Mouse (Mus musculus): ENCODE results near the gene Tk1. TPM values are rescaled to one million over a fixed set of nuclear protein-coding genes. Genes with fewer than 3 reads are reported as not detected.

Gene Tk1
- polyA plus RNA-seq, 1 experiment from 2014 or later: 120 TPM

- Histone ChIP-seq H3K9me3 (replicated peaks; ENCODE audit: control insufficient read depth, low read length) (no peaks in the 10 kb centered on the region), H3K36me3 (ENCODE audit: control insufficient read depth, insufficient read depth, low read length) (no peaks in the 10 kb centered on the region), H3K27ac (ENCODE audit: low read length) (peak overlapping the region; percentile 94), H3K4me2 (ENCODE audit: low read depth, low read length) (no peak overlapping the region; the same call in 1 of the 2 replicates), H3K4me3 (replicated peaks; ENCODE audit: low read length) (no peak overlapping the region), H3K9ac (ENCODE audit: low read length) (peak overlapping the region; percentile 40), H3K4me1 (ENCODE audit: control insufficient read depth, insufficient read depth, low read length) (peaks cover 70% of the 10 kb centered on the region), H3K27me3 (ENCODE audit: control insufficient read depth, insufficient read depth, low read length) (no peaks in the 10 kb centered on the region)
- ATAC-seq (ENCODE audit: insufficient read depth, low FRiP score): no peak
- WGBS: 58% methylated on average over 18 of the region's 18 CpGs
Observed at GRCm38 (mm10) chr11:117828149-117828887, 2.4 kb upstream of the Tk1 start.

DNA sequence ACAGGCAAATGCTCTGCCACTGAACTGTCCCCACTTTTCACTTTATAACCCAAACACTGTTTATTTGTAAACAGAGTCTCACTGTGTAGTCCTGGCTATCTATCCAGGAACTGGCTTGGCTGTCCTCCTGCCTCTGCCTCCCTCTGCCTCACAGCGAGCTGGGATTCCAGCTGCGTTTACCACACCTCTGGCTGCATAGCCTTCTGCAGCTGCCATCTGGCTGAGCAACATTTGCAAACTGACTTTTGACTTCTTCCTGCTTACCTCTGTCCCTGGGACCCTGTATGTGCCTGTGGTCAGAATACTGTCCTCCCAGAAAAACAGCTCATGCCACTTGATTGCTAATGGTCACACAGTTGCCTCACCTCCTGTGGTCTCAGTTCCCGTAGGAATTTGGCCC, 1.5 kb upstream of the Tk1 start:
- Histone ChIP-seq H3K27me3 (ENCODE audit: control insufficient read depth, insufficient read depth, low read length) (no peaks in the 10 kb centered on the region), H3K4me3 (replicated peaks; ENCODE audit: low read length) (no peak overlapping the region), H3K4me1 (ENCODE audit: control insufficient read depth, insufficient read depth, low read length) (peaks cover 77% of the 10 kb centered on the region), H3K9ac (ENCODE audit: low read length) (peak overlapping the region; percentile 40; the same call in 1 of the 2 replicates), H3K9me3 (replicated peaks; ENCODE audit: control insufficient read depth, low read length) (no peaks in the 10 kb centered on the region), H3K27ac (ENCODE audit: low read length) (peak overlapping the region; percentile 94; the same call in 1 of the 2 replicates), H3K36me3 (ENCODE audit: control insufficient read depth, insufficient read depth, low read length) (no peaks in the 10 kb centered on the region), H3K4me2 (ENCODE audit: low read depth, low read length) (peak overlapping the region; percentile 74; the same call in 1 of the 2 replicates)
- WGBS: 45% methylated on average over 3 of the region's 3 CpGs
- ATAC-seq (ENCODE audit: insufficient read depth, low FRiP score): no peak

- H3K4me2 ChIP-seq (ENCODE audit: low read depth, low read length): peak overlapping the region; percentile 74
- 37% methylated on average over 8 of the region's 8 CpGs for WGBS
- peak overlapping the region; percentile 77 for H3K9ac ChIP-seq (ENCODE audit: low read length)
- ATAC-seq (ENCODE audit: insufficient read depth, low FRiP score): no peak
- no peaks in the 10 kb centered on the region for H3K9me3 ChIP-seq (replicated peaks; ENCODE audit: control insufficient read depth, low read length)
- no peaks in the 10 kb centered on the region for H3K27me3 ChIP-seq (ENCODE audit: control insufficient read depth, insufficient read depth, low read length)
- H3K36me3 ChIP-seq (ENCODE audit: control insufficient read depth, insufficient read depth, low read length): no peaks in the 10 kb centered on the region
- H3K27ac ChIP-seq (ENCODE audit: low read length): peak overlapping the region; percentile 94; the same call in 1 of the 2 replicates
- H3K4me3 ChIP-seq (replicated peaks; ENCODE audit: low read length): no peak overlapping the region; the same call in 1 of the 2 replicates
- peaks cover 76% of the 10 kb centered on the region for H3K4me1 ChIP-seq (ENCODE audit: control insufficient read depth, insufficient read depth, low read length)
Observed at GRCm38 (mm10) chr11:117826916-117827315, 1.0 kb upstream of the Tk1 start.

DNA sequence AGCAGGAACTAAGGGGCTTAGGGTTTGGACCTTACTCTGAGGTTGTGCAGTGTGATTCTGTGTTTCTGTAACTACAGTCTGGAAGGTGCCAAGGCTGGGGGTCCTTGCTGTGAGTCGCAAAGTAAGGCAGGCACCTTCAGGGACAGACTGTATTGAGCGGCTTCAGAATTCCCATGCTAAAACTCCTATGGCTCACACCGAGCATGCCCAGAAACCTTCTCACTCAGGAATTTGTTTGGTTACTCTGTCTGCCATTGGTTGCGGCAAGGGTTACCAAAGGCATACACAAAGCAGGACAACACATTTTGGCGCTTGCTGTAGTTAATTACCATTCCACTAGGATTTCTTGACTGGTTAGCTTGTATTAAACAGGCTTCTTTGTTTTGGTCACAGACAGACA, 272 bp upstream of the Tk1 start:
- ATAC-seq (ENCODE audit: insufficient read depth, low FRiP score): 0 out of 2 replicates have a peak, but pooled peaks have one; percentile 3
- 3% methylated on average over 5 of the region's 5 CpGs for WGBS
- Histone ChIP-seq H3K4me1 (ENCODE audit: control insufficient read depth, insufficient read depth, low read length) (peaks cover 76% of the 10 kb centered on the region), H3K36me3 (ENCODE audit: control insufficient read depth, insufficient read depth, low read length) (no peaks in the 10 kb centered on the region), H3K27me3 (ENCODE audit: control insufficient read depth, insufficient read depth, low read length) (no peaks in the 10 kb centered on the region), H3K27ac (ENCODE audit: low read length) (peak overlapping the region; percentile 94), H3K9ac (ENCODE audit: low read length) (peak overlapping the region; percentile 77), H3K4me3 (replicated peaks; ENCODE audit: low read length) (peak overlapping the region; percentile 55), H3K4me2 (ENCODE audit: low read depth, low read length) (peak overlapping the region; percentile 74), H3K9me3 (replicated peaks; ENCODE audit: control insufficient read depth, low read length) (no peaks in the 10 kb centered on the region)

- peak; percentile 59 for ATAC-seq (ENCODE audit: insufficient read depth, low FRiP score)
- Histone ChIP-seq H3K4me3 (replicated peaks; ENCODE audit: low read length) (peak overlapping the region; percentile 55), H3K4me1 (ENCODE audit: control insufficient read depth, insufficient read depth, low read length) (peaks cover 60% of the 10 kb centered on the region), H3K9ac (ENCODE audit: low read length) (peak overlapping the region; percentile 77), H3K9me3 (replicated peaks; ENCODE audit: control insufficient read depth, low read length) (no peaks in the 10 kb centered on the region), H3K36me3 (ENCODE audit: control insufficient read depth, insufficient read depth, low read length) (no peaks in the 10 kb centered on the region), H3K27ac (ENCODE audit: low read length) (peak overlapping the region; percentile 94), H3K4me2 (ENCODE audit: low read depth, low read length) (peak overlapping the region; percentile 74), H3K27me3 (ENCODE audit: control insufficient read depth, insufficient read depth, low read length) (no peaks in the 10 kb centered on the region)
- WGBS: 12% methylated on average over 23 of the region's 23 CpGs
Observed at GRCm38 (mm10) chr11:117824060-117824969, 1.6 kb downstream of the Tk1 start.

GRCm38 (mm10) chr11:117823411-117823810, 2.5 kb downstream of the Tk1 start:
- Histone ChIP-seq H3K4me2 (ENCODE audit: low read depth, low read length) (peak overlapping the region; percentile 74; the same call in 1 of the 2 replicates), H3K27ac (ENCODE audit: low read length) (peak overlapping the region; percentile 73), H3K4me3 (replicated peaks; ENCODE audit: low read length) (no peak overlapping the region), H3K9me3 (replicated peaks; ENCODE audit: control insufficient read depth, low read length) (no peaks in the 10 kb centered on the region), H3K9ac (ENCODE audit: low read length) (no peak overlapping the region), H3K36me3 (ENCODE audit: control insufficient read depth, insufficient read depth, low read length) (no peaks in the 10 kb centered on the region), H3K4me1 (ENCODE audit: control insufficient read depth, insufficient read depth, low read length) (peaks cover 51% of the 10 kb centered on the region), H3K27me3 (ENCODE audit: control insufficient read depth, insufficient read depth, low read length) (no peaks in the 10 kb centered on the region)
- 76% methylated on average over 6 of the region's 6 CpGs for whole genome bisulfite sequencing
- no peak for ATAC-seq (ENCODE audit: insufficient read depth, low FRiP score)

DNA sequence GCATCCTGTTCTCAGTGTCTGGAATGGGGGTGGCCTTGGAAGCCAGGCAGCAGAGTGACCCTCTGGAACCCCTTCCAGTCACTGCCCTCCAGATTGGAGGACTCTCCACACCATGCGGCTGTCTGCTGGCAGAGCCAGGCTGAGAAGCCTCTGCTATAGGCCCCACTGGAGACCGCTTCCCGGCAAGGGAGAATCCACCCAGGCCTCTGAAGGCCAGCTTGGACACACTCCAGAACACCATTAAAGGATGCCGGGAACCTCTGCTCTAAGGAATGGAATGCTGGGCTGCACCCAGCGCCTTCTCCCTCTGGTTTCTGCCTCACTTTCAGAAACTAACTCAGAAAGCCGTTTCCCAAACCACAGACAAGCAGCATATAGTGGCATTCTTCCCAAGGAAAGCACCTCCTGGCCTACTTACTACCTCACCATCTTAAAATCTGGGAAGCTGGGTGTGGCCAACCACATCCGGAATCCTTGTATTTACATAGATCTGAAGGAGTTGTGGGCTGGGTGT, 3.1 kb downstream of the Tk1 start:
- Histone ChIP-seq H3K27me3 (ENCODE audit: control insufficient read depth, insufficient read depth, low read length) (no peaks in the 10 kb centered on the region), H3K4me2 (ENCODE audit: low read depth, low read length) (peak overlapping the region; percentile 16; the same call in 1 of the 2 replicates), H3K9ac (ENCODE audit: low read length) (peak overlapping the region; percentile 22; the same call in 1 of the 2 replicates), H3K4me3 (replicated peaks; ENCODE audit: low read length) (no peak overlapping the region), H3K9me3 (replicated peaks; ENCODE audit: control insufficient read depth, low read length) (no peaks in the 10 kb centered on the region), H3K4me1 (ENCODE audit: control insufficient read depth, insufficient read depth, low read length) (peaks cover 44% of the 10 kb centered on the region), H3K27ac (ENCODE audit: low read length) (peak overlapping the region; percentile 73), H3K36me3 (ENCODE audit: control insufficient read depth, insufficient read depth, low read length) (no peaks in the 10 kb centered on the region)
- ATAC-seq (ENCODE audit: insufficient read depth, low FRiP score): peak; percentile 15; the same call in 1 of the 2 replicates
- 37% methylated on average over 7 of the region's 7 CpGs for WGBS

DNA sequence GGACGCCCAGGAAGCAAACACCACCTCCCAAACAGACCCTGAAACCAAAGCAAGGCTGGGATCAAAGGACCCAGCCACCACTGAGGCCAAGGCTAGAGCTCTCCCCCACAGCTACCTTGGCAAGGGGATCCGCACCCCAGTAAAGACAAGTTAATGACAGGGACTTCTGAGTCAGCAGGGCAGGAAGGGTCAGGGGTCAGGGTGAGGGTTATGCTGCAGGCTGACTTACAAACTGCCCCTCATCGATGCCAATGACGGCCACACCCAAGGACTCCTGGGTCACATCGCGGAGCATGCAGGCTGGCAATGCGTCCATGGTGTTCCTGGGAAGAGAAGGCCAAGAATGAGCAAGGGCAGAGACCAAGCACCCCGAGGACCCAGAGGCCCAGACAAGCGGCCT, 4.0 kb downstream of the Tk1 start:
- Histone ChIP-seq H3K4me1 (ENCODE audit: control insufficient read depth, insufficient read depth, low read length) (peaks cover 35% of the 10 kb centered on the region), H3K27ac (ENCODE audit: low read length) (no peak overlapping the region), H3K4me3 (replicated peaks; ENCODE audit: low read length) (no peak overlapping the region), H3K4me2 (ENCODE audit: low read depth, low read length) (no peak overlapping the region), H3K9me3 (replicated peaks; ENCODE audit: control insufficient read depth, low read length) (no peaks in the 10 kb centered on the region), H3K27me3 (ENCODE audit: control insufficient read depth, insufficient read depth, low read length) (no peaks in the 10 kb centered on the region), H3K9ac (ENCODE audit: low read length) (no peak overlapping the region), H3K36me3 (ENCODE audit: control insufficient read depth, insufficient read depth, low read length) (0 out of 2 replicates have a peak, but pooled peaks cover 3% of the 10 kb centered on the region)
- WGBS: 83% methylated on average over 9 of the region's 9 CpGs
- ATAC-seq (ENCODE audit: insufficient read depth, low FRiP score): no peak

Data from stomach, embryonic 16.5 days (tissue).